Mouse (Mus musculus) liver (tissue): ENCODE results near the gene Fgb.

Source experiments
- DNase-seq: peaks from one replicate; pipeline ENCODE4 v3.0.0-alpha.2; 2020; ENCODE audit warnings: mixed read lengths

The Fgb gene

DNA sequence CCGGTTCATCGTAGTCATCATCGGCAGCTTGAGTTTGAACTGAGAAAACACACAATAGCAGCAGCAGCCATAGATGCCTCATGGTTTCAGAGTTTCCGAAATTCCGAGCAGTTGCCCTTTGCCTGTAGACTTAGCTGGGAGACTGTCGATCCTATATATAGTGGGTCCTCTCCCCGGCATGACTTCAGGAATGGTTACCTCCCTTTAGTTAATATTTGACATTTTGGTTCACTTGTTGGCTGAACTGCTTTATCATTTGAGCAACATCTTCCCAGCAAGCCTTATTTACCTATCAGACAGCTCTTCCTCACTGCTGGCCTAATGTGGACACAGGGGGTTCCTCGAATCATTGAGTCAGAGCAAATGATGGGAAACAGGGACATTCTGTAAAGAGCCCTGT lies at the start of gene Fgb:
Fgb (minus strand) TSS at position 184 of the 400 bp plus-strand sequence.
- DNase-seq, result peak; percentile 31

DNA sequence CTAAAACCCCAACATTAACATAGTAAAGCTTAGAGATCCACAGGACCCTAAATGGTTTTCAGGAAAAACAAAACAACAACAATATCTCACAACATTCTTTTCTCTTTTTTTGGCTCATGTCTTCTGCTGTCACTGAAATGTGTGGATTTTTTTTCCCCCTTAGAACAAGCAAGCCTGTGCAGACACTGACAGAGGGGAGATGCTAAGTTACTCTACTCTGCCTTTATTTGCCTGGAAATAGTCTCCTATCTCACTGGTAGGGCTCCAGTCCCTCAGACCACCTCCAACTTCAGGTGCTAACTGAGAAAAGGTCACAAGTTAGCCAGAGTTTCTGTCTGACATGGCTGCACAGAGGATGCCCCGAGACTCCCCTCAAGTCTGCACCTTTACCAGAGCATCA lies 49.5 kb upstream of the Fgb start:
- no peak for DNase-seq

DNA sequence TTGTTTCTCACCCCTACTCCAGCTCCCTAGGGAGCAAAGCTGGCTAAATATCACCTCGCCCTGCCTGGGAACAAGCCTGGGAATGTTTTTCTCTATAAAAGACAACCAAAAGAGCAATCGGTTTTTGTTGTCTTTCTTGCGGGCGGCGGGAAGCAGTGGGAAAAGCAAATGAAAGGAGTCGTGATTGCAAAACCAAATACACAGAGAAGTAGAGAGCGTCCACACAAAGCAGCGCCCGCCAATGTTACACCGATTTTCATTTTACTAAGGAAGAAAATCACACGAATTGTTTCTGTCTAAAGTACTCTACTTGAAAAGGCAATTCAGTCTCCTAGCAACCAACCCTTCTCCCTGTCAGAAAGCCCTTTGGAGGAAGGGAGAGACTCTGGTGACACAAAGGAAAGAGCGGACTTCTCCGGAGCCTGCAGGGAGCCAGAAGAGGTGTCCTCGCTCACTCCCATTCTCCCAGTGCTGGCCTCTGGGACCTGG lies 48.9 kb upstream of the Fgb start:
- no peak for DNase-seq

DNA sequence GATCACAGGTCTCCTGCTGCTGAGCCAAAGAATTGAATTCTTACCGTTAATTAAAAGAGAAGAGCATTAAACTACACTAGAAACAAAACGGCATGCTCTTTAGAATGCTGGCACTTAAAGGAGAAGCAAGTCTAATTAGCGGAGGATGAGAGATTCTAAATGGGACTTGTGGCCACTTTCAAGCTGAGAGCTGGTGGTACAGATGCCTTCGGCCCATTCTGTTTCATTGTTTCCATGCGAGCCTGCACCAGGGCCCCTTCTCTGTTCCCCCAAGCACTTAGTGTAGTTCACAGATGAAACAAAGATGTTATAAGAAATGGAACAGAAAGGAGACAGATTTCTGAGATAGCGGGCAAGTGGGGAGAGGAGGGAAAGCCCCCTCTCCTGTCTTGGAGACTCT lies 47.9 kb upstream of the Fgb start:
- DNase-seq, result no peak

DNA sequence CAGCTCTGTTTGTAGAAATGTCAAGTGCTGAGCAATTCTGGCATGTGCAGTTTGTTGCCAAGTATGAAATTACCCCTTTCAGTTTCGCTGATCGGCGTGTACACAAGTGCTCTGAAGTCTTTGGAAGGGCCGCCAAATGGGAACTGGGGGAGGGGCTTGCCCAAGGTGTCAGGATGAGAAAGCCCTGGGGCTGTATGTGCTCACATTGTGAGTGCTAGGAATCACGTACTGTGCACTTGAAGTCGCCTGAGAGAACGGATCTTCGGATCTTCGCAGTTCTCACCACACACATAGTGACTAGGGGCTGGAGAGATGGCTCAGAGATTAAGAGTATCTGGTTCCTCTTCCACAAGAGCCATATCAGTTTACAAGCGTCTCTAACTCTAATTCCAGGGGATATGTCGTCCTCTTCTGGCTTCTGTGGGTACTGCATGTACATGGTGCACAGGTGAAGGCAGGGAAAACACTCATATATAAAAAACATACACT lies 30.9 kb upstream of the Fgb start:
- peak; percentile 46 for DNase-seq

DNA sequence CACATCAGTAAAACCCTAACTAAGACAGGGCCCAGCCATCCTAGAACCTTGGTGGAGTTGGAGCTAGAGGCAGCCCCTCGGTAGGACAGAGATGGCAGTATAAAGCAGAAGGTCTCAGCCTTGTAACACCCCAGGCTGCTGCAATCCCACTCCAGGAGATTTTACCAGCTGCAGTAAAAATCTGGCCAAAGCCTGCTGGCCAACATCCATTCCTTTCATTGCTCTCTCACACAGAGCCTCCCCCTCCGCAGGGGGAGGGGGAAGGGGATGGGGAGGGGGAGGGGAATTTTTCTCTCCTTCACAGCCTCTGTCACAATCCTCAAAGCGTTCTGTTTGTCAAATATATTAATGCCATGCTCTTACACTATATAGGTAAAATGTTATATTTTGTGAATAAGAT lies 26.9 kb upstream of the Fgb start:
- DNase-seq, result no peak

DNA sequence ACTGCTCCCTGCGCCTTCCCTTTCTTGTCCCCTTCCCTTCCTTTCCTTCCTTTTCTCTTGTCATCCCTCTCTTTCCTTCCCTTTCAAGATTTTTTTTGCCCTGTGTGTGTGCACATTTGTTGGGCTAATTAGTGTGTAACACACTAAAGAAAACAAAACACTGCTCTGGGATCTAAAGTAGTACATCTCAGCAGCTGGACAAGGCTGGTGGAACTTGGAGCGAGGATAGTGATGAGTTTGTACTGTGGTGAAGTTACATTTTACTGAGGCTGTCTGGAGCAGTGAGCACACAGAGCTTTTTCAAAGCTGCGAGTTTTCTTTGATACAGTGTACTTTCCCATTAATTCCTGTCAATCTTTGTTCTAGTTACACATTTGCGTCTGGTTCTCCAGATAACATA lies 20.6 kb upstream of the Fgb start:
- DNase-seq, result no peak

DNA sequence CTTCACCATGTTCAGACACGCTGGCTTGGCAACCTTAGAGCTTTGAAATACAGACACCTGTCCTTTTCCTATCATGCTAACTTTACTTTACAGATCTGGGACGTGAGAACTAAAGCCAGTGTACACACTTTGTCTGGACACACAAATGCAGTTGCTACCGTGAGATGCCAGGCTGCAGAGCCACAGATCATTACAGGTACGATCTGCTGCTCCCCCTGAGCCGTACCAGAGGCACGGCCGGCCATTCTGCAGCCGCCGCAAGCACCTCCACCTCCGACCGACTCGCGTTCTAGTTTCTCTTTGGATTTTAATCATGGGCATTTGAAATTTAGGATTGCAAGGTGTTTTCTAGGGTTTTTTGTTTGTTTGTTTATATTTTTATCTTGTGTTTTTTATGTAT lies 19.2 kb upstream of the Fgb start:
- DNase-seq, result no peak

DNA sequence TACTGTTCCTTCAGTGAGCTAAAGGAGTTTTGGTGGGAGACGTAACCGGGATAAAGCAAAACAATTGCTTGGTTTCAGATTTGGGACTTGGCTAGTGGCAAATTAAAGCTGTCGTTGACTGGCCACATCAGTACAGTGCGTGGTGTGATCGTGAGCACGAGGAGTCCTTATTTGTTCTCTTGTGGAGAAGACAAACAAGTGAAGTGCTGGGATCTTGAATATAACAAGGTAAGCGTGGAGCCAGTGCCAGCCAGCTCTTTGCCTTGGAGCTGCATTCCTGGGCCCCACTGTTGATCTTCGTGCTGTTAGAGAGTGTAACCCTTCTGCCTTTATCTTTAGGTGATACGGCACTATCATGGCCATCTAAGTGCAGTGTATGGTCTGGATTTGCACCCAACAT lies 18.3 kb upstream of the Fgb start:
- DNase-seq, result no peak

DNA sequence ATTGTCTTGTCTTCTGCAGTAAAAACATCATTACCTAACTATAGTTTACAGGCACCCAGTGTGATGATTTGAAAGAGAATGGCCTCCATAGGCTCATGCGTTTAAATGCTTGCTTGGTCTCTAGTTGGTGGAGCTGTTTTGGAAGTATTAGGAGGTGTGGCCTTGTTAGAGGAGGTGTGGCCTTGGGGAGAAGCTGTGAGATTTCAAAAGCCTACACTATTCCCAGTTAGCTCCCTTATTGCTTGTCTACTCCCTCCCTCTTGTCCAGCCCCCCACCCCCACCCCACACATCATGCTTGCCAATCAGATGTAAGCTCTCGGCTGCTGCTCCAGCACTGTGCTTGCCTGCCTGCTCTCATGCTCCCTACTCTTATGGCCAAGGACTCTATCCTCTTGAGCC lies 7.4 kb upstream of the Fgb start:
- no peak for DNase-seq

DNA sequence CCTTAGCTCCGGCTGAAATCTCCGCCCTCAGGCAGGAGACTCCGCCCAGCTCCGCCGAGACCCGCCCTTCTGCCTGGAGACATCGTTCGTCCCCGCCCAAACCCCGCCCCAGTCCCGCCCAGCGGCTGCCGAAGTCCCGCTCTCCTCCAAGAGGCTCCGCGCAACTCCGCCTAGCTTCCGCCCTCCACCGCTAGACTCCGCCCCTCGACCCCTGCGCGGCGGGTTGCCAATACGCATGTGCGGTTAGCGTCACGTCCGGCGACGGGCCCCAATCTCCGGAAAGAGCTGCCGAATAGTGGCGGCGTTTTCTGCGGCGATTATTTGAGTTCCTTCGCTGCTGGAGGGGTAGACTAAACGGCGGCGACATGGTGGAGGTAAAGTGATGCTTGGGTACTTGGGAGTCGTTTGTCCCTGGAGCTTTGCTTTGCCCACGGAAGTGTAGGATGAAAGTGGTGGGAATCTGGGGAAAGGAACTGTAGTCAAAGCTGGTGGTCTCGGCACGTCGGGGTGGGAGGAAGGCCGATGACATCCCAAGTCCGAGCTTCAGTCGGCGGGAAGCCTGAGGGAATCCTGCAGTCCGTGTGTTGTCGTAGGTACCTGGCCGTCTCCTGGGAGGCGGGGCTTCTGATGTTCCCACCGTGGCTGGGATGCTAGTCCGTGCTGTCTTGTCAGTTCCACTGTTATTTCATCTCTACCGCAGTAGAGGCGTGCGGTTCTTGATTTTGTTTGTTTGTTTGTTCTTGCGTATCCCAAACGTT lies 5.8 kb upstream of the Fgb start, which contains the start of gene Plrg1:
Plrg1 (plus strand) TSS at position 242 of the 758 bp plus-strand sequence.
- peak; percentile 99 for DNase-seq

DNA sequence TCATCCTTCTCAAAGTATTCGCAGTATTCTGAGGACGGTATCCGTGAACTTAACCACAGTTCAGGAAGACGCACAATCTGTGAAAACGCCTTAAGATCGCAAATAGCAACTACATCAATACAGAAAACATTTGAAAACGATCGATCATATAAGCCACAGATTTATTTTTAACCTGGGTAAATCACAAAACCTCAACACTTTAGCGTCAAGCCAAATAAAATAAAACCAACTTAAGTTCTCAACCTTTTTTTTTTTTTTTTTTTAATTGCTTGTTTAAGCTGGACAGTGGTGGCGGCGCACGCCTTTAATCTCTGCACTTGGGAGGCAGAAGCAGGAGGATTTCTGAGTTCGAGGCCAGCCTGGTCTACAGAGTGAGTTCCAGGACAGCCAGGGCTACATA lies 5.1 kb upstream of the Fgb start:
- no peak for DNase-seq

DNA sequence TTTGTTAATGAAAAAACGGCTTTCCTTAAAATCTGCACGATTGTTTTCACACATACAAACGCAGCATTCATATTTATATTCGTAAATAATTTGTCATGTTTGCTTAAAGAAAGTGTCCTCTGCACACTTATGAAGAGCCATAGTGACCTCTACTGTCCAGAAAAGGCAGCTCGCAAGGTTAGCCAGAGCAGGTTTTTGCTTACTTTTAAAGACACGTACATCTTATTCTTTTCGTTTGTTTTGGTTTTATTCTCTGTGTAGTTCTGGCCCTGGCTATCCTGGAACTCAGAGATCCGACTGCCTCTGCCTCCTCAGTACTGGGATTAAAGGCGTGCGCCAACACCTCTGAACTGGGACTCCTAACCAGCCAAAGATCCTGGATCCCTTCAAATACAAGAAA lies 4.1 kb upstream of the Fgb start:
- peak; percentile 32 for DNase-seq

DNA sequence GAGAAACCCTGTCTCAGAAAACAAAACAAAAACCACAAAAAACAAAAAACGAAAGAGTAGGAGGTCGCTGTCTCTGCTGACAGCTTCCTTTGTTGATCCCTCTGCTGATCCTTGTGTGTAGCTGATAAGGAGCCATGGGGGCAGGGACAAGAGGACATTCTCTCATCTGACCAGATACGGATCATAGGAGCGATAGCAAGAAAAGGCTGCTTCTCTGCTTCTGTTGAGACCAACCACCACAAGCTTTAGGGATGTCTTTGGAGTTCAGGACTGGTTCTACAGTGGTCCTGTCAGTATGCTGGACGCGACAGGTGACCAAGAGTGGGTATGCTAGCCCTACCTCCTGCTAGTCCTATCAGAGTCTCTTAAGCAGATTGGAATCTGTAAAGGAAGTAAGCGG lies 3.5 kb upstream of the Fgb start:
- no peak for DNase-seq

DNA sequence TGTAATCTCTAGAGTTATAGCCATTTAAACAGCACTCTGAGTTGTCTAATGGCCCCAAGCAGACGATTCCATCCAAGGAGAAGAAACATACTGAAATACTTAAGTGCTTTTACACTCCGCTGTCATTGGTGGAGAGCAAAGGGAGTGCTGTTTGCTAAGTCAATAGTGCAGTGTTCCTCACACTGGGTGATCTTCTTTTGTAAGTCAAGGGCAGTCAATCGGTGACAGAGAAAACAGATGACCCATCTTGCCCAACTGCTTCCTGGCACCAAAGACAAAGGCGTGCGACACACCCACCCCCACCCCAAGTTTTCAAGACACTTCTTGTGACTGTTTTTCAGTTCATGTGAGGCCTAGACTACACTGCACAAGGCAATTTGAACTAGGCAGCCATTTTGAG lies 2.4 kb upstream of the Fgb start:
- no peak for DNase-seq

DNA sequence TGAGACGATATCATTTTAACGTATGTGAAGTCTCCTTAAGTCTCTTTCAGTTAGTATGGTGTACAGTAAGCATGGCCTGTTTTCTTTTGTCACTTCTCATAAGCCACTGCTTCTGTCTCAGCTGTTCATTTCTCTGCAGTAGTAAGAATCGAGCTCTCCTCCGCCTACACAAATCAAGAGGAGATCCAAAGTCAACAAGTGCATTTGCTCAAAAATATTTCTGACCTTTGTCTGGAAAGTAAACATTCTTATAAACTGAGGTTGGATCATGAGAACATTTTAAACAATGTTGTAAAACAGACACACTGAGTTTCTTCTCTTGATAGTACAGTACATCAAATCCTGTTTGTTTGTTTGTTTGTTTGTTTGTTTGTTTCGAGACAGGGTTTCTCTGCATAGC lies 998 bp upstream of the Fgb start:
- no peak for DNase-seq

DNA sequence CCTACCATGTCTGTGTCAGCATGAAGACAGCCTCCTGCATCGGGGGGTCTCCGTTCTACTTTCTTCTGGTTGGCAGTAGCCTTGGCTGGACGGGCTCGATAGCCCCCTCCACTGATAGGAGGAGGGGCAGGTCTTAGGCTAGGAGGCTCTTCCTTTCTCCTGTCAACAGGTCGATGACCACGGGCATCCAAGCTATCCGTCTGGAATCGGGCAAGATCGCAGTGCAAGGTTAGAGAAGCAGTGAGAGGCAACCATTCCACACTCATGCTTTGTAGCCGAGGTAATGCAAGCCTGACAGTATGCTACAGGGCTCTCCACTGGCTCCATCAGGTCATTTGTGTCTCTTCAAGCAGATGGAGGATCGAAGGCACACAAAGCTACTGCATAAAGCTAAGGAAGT lies 3.0 kb downstream of the Fgb start:
- DNase-seq, result no peak

DNA sequence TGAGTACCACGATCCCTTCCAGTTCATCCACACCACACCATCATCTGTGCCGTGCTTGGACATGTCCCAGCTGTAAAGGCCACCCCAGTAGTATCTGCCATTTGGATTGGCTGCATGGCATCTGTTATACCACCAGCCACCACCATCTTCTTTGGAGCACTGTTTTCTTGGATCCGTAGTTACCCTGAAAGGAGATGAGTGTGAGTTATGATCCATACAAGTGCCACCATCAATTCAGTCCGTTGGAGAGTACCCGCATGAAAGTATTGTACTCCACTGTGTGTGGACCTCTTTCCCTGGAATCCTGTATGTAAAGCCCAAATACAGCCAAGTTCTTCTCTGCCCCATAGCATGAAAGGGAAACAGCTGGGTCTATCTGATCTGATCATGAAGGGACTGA lies 7.2 kb downstream of the Fgb start:
- no peak for DNase-seq

DNA sequence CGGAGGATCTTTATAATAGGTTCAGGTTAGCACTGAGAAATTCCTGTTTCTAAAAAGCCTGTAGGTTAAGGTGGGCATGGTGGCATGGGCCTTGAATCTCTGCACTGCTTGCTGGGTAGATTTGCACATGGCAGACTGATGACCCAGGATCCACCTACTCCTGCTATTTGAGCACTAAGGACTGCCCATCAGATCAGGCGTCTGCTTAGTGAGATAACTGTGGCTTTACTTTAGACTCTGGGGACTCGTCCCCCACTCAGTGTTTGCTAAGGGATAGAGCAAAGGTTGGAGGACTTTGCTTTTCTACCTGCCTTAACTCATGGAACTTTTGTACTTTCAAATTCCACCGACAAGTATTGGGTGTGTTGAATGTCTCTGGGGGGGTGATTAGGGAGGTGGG lies 10.0 kb downstream of the Fgb start:
- DNase-seq, result no peak

DNA sequence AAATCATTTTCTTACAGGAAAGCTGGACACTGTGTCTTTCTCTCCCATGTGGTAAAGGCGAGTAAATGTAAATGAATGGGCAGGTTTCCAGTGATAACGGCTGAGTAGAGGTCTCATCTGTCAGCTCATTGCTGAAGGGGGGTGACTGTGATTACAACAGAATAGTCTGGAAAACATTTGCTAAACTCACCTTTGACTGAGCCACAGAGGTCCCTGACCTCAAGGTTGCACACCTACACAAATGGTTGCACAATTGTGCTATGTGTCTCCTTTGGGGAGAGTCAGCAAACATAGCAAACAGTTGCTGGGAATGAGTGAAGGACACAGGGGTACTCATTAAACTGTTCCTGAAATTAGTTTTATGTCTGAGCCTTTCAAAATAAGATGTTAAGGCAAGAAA lies 10.8 kb downstream of the Fgb start:
- peak; percentile 9 for DNase-seq

DNA sequence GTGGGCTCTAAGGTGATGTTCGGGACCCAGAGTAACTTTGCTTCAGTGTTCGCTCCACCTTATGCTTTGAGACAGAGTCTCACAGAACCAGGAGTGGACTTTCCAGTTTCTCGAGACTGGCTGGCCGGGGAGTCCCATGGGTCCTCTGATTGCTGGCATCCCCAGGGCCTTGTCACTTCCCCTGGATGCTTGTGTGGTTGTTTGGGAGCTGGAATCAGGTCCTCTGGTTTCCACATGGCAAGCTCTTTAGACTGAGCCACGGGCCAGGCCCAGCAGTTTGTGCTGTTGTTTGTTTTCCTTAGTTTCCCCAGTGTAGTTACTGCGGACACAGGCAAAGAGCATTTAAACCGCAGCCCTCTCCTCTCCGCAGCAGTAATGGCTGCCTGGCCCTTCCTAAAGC lies 15.9 kb downstream of the Fgb start:
- DNase-seq, result no peak

DNA sequence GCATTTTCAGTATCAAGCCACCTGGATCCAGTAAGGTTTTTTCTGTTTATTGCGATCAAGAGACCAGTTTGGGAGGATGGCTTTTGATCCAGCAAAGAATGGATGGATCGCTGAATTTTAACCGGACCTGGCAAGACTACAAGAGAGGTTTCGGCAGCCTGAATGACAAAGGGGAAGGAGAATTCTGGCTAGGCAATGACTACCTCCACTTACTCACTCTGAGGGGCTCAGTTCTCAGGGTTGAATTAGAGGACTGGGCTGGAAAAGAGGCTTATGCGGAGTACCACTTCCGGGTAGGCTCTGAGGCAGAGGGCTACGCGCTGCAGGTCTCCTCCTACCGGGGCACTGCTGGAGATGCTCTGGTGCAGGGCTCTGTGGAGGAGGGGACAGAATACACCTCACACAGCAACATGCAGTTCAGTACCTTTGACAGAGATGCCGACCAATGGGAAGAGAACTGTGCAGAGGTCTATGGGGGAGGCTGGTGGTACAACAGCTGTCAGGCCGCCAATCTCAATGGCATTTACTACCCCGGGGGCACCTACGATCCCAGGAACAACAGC lies 16.8 kb downstream of the Fgb start:
- DNase-seq, result no peak

DNA sequence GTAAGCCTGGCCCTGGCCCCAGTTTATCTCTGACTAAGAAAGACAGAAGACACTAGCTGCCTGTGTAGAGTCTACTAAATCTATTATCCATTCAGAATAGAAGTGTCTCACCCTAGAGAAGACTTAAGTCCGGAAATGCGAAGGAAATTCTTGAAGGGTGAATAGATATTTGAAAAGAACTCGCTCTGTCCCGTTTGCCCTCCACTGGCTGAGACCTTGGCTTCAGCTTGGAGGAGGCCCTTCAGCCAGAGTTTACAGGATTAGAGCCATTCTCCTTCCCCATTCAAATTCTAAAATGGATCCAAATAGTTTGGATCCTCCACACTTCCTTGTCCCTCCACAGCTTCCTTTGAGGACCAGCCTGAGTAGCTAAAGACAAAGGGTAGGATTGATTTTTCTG lies 19.3 kb downstream of the Fgb start:
- DNase-seq, result no peak

DNA sequence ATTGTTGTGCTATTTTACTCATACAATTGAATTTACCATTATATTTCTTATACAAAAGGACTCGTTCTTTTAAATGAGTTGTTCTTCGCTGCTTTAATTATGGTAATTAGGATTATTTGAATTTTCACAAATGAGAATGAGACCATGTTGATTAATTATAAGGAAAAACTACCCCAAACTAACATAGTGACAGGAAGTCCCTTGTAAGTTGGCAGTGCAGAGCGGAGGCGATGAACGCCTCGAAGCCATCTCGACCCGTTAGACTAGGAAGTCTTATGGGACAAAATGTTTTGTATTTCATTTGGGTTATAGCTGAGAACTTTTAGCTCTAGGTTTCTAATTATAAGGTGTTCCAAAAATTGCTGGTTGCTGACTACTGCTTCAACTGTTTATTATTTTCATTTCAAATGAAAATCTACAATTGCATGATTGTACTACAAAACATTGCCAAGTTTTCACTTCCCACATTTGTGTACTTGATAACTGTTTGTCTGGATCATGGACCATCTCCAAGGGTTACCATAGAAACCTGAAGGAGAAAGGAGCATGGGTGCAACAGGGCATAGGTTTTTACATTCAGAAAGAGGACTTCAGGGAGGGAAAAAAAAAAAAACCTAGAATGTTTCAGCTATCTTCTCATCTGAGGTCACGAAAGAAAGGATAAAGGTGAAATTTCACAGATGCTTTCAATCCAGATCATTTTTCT lies 22.0 kb downstream of the Fgb start:
- DNase-seq, result no peak
